Mouse (Mus musculus) stomach, postnatal 0 days (tissue): ENCODE results near the gene Pnliprp2.

Experiments used
- CTCF ChIP-seq: IDR thresholded peaks from 2 replicates; pipeline ENCODE4 v1.5.1; 2016; ENCODE audit warnings: antibody characterized with exemption, low read depth, mild to moderate bottlenecking, moderate library complexity
- EP300 ChIP-seq: optimal IDR thresholded peaks from 2 replicates; pipeline ENCODE3; 2016; ENCODE audit warnings: antibody characterized with exemption

- TF ChIP-seq EP300 (no peak), CTCF (no peak)
These were observed 63.8 kb downstream of the Pnliprp2 start for GRCm38 (mm10) chr19:58823301-58823700.
